Mouse (Mus musculus) lung, postnatal 25 days (tissue): ENCODE measurements around the gene Mthfr.

Experiments
- DNase-seq: peaks from one replicate; pipeline ENCODE4 v3.0.0; 2022; ENCODE audit warnings: low spot score

The Mthfr gene

DNA sequence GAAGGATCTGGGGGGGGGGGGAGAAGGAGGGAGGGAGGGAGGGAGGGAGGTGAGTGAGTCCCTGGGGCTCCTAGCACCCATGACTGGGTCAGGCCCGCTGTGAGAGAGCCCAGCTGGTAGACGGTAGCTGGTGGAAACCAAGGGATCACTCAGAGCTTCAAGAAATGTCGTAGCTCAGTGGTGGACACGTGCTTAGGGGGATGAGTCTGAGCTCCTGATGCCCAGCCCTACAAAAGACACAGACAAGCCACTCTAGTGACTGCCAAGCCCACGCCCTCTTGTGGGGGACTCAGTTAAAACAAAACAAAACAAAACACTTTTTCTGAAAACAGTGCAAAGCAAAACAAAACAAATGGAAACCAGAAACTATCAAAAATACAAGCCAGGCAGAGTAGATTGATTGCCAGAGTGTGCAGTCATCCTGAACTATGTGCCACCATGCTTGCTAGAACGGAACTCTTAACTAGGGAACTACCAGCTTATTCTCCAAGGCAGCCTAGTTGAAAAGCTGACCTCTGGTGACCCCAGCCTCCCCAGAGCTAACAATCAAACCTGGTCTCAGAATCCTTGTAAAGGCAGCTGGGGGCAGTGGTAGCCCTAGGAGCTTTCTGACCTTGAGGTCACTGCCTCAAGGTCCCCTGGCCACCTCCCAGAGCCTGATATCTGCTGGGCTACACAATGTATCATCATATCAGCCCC lies 27.0 kb downstream of the Mthfr start:
- no peak for DNase-seq

DNA sequence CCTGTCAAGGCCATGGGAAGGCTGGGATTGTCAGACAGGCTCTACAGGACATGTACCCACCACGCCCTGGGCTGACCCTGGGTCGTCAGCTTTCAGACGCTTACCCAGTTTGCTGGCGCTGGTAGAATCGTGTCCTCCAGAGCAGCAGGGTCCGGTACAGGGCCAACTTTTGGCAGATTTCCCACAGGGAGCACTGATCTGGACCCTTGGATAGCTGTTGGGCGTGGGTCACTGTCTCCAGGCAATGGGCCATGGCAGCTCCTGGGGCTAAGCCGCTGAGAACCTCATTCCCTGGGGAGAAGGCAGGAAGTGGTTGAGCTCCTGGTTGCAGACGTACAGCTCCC lies 27.5 kb downstream of the Mthfr start:
- DNase-seq = no peak

GRCm38 (mm10) chr4:148067346-148067745 lies 28.5 kb downstream of the Mthfr start:
- no peak for DNase-seq

DNA sequence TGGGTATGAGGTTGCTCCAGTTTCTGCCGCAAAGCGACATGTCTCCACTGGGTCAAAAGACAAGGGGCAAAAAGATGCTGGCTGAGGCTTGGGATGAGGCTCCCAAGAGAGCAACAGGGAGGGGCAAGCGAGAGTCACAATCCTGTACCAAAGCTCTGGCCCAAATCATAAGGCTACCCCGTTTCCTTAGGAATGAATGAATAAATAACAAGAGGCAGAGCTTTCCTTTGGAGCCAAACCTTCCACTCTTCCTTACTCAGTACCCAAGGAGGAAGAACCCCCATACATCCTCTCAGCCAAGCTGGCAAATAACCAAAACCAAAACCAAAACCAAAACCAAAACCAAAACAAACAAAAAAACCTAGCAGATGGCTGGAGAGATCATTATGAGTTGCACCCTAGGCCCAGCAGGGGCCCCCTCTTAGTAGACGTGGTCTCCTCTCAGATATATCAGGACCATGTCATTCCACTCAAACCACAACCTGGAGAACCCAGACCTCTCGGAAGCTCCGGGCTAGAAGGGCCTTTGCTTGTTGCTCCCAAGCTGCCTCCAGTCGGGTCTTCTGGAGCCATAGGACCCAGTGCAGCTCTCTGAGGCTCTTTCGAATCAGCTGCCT lies 30.8 kb downstream of the Mthfr start:
- DNase-seq = no peak

DNA sequence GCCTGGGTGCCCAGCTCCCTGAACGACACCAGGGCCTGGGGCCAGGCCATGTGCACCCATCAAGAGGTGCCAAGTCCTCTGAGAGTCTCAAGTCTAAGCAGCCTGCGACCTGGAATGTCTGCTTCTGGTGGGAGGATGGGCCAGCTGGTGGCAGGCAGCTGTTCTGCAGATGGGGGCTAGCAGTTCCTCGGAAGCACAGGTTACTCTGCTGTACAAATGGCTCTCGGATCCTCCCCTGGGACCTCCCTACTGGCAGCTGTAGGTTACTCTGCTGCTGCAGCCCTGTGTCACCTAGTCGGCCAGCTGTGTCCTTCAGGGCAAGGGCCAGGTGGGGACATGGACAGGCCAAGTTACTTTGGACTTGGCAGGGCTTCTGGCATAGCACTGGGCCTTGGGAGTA lies 32.6 kb downstream of the Mthfr start:
- no peak for DNase-seq

GRCm38 (mm10) chr4:148074521-148075189 lies 35.8 kb downstream of the Mthfr start:
- DNase-seq = no peak

DNA sequence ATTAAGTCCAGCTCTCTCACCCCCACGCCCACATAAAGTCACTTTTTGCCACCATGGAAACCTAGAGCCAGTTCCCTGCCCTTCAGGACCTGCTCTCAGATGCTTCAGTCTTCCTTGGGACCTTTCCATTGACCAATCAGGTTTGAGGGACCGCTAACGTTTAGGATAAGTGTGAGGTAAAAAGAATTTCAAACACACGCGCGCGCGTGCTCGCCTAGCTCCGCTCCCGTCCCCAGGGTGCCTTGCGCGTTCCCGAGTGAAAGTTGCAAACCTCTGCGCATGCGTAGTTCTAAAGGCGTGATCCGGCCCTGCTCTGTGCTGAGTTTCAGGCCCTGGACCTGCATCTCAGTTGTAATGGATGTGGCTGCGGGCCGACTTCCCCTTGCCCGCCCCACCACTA lies 36.4 kb downstream of the Mthfr start:
- DNase-seq = peak; percentile 76

DNA sequence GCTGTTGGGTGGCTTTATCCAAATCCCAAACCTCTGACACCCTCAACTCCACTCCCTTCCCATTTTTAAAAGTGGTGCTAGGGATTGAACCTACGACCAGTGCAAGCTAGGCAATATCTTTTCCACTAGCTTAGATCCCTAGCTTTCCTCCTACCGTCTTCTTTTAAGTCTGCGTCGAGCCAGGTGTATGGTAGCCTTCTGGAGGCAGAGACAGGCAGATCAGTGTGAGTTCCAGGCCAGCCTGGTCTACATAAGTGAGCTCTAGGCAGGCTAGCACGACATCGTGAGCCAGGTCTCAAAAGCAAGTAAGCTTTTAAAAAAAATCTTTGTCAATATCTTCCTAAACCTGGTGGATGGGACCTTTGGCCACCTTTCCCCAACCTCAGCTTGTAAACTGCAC lies 37.0 kb downstream of the Mthfr start:
- no peak for DNase-seq

- no peak for DNase-seq
Measured at GRCm38 (mm10) chr4:148079212-148079611, 40.3 kb downstream of the Mthfr start.

GRCm38 (mm10) chr4:148079944-148080596 lies 41.2 kb downstream of the Mthfr start:
- DNase-seq = no peak

DNA sequence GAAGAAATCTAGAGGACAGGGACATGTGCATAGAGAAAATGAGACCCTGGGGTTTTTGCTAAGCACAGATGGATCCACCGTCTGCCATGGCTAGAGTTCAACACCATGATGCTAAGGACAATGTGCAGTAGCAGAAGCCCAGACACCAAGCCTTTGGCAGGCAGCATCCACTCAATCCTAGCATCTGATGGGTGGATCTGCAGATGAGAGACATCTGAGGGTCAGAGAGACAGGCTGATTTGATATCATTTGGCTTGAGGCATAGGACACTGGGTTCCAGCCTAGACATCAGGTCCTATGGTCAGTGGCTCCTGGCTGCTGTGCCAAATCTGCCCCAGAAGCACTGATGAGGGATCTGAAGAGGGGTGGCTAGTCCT lies 41.7 kb downstream of the Mthfr start:
- no peak for DNase-seq

DNA sequence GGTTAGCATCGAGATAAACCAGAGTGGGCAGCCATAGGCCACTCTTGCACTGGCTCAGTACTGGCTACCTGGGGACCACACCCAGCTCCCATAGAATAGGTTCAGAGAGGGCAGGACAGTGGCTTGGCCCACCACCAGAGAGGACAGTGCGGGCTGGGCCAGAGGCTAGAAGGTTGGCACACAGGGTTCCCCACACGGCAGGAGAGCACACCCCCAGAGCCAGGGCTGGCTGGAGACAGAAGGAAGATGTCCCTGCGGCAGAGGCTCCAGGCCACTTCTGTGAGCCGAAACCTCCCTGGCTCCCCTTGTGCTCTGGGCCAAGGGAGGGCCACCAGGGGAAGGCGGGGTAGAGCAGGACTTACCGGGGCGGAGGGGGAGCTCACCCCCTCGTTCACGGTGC lies 42.3 kb downstream of the Mthfr start:
- DNase-seq = no peak

DNA sequence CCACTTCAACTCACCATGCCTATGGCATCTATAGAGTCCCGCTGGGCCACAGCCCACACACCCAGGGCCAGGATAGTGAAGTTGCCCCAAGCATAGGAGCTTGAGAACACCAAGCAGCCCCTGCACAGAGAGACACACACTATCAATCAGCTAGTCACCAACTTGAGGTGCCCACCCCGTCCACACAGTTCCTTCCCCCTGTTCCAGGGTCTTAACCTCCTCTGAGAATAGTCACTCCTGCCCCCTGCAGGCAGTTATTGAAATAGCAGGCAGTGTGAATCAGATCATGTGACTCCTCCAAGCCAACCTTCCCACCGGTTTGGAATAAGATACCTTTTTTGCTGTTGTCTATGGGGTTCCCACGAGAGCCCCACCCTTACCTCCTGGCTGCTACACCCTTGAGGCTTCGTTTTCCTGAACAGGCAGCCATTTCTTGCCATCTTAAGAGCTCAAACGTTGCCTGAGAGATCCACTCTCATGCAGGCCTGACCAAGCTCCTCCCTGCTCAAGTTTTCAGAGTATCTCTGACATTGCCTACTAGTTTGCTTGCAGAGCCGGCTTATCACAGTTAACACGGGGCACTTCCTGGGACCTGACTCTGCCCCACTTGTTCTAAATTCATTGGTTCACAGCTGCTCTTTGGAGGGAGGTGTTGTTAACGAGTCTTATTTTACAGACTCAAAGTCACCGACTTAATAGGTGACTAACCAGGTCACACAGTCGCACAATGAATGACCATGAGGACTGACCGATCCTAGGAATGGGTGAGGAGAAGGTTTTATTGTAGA lies 43.6 kb downstream of the Mthfr start:
- DNase-seq = peak; percentile 61

- peak; percentile 68 for DNase-seq
Measured at GRCm38 (mm10) chr4:148083176-148083899, 44.5 kb downstream of the Mthfr start.

- DNase-seq = peak; percentile 57
Measured at GRCm38 (mm10) chr4:148084261-148084714, 45.4 kb downstream of the Mthfr start.

GRCm38 (mm10) chr4:148085131-148085906 lies 46.4 kb downstream of the Mthfr start:
- peak; percentile 27 for DNase-seq

- DNase-seq = no peak
Measured at GRCm38 (mm10) chr4:148085907-148086305, 47.0 kb downstream of the Mthfr start.

DNA sequence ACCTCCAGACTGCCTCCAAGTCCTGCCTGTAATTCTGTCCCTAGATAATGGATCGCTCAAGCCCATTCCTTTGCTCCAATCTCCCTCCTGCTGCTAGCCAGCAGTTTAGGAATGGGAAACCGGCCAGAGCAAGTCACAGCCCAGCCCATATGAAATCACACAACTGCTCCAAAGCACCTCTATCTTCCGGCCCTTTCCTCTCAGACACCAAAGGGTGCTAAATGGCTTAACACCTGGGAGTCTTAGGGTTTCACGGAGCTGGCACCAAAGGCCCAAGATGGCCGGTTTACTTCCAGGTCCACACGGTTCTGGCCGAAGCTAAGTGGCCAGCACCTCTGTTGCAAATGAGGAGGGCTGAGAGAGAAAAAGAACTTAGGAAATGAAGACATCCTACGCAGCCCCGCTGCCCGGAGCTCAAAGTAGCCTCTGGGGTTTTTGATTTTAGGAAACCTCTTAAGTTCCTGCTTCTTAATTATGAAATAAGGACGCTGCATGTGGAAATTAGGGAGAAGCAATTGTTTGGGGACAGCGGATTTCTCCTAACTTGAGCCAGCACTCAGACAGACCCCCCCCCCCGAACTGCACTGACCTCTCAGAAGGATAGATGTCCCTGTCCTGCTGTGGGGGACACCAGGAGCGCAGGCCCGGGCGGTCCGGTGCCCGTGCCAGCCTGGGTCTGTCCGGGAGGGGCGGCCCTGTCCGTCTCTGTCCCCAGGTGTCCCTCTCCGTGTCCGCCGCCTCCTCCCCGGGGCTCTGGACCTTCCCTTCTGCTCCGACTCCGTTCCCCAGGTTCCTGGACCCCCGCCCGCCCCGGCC lies 48.4 kb downstream of the Mthfr start:
- peak; percentile 48 for DNase-seq

GRCm38 (mm10) chr4:148087907-148088527 lies 49.1 kb downstream of the Mthfr start, which contains the start of gene Agtrap:
Gene Agtrap, minus strand, starts transcription at chr4:148088031.
- DNase-seq = peak; percentile 96
